Comparison of ENCODE assay signal across 14 mouse cellular contexts in genomic region chr12:44481415-44481814, GRCm38 (mm10).
"Had no signal": no experiment of that assay in that cellular context is flagged by ENCODE, and none has a peak within 500 bp of the region (broad histone marks: within the 10 kb centered on the region; RNA-seq: fewer than 3 reads in every experiment).

No protein-coding gene starts in this region.

- H3K4me3 ChIP-seq: limb, embryonic 13.5 days; liver, embryonic 15.5 days; megakaryocyte, embryonic 14.5 days; midbrain, embryonic 13.5 days had no signal

- H3K27me3 ChIP-seq: limb, embryonic 13.5 days; liver, embryonic 15.5 days; megakaryocyte, embryonic 14.5 days; midbrain, embryonic 13.5 days had no signal

- DNase-seq: kidney, adult 11 months; kidney, adult 9 months; kidney, postnatal 36 days; left cerebral cortex, postnatal 4 days; lung, embryonic 14.5 days; lung, postnatal 14 days; thymus, postnatal 4 days had no signal

- H3K9ac ChIP-seq: limb, embryonic 13.5 days; liver, embryonic 15.5 days; lung, embryonic 14.5 days; midbrain, embryonic 13.5 days had no signal

- H3K9me3 ChIP-seq: limb, embryonic 13.5 days; liver, embryonic 15.5 days; megakaryocyte, embryonic 14.5 days; midbrain, embryonic 13.5 days had no signal

- H3K27ac ChIP-seq: limb, embryonic 13.5 days; liver, embryonic 15.5 days; macrophage; midbrain, embryonic 13.5 days; stomach, postnatal 0 days had no signal

- H3K36me3 ChIP-seq: limb, embryonic 13.5 days; liver, embryonic 15.5 days; midbrain, embryonic 13.5 days had no signal

- H3K4me2 ChIP-seq: limb, embryonic 13.5 days; liver, embryonic 11.5 days; liver, embryonic 15.5 days; lung, embryonic 14.5 days; midbrain, embryonic 13.5 days had no signal

- H3K4me1 ChIP-seq: limb, embryonic 13.5 days; liver, embryonic 15.5 days; megakaryocyte, embryonic 14.5 days had no signal

- ATAC-seq: midbrain, embryonic 13.5 days had no signal
